ENCODE assay signal across 8 mouse cellular contexts in genomic region chr4:116995131-116995797, GRCm38 (mm10). TPM values are rescaled to one million over a fixed set of nuclear protein-coding genes. Genes with fewer than 3 reads are reported as not detected.
DNase-seq lines count a peak whose midpoint lies in the region; ATAC-seq and TF ChIP-seq lines count a peak whose summit lies in the region.

TSS of gene Hectd3 (plus strand) at chr4:116995317.

- in situ Hi-C loops in Patski (cut with MboI; ENCODE audit: low pct_unique_long_range_greater_than_20kb): loop anchor here (5.0 kb wide), 1 partner anchor 147 kb away; no protein-coding TSS in a partner anchor

- peak within 1 kb of the TSS; percentile 77 for H3K4me2 ChIP-seq in forebrain, postnatal 0 days (ENCODE audit: low read depth)
- peak within 1 kb of the TSS; percentile 97 for H3K4me2 ChIP-seq in hindbrain, embryonic 11.5 days (replicated peaks; ENCODE audit: low read depth, low read length)

- no peak for TF ChIP-seq CTCF in Patski (IDR thresholded peaks at IDR 0.05)
- TF ChIP-seq CTCF in forebrain, postnatal 0 days (IDR thresholded peaks at IDR 0.05; ENCODE audit: low read depth): no peak

- no peak for DNase-seq in Patski (ENCODE audit: low read depth, low spot score)
- DNase-seq in cerebellum, adult 18-20 months: peak; percentile 68 to 71
- peak; percentile 72 for DNase-seq in forebrain, postnatal 0 days
- peak; percentile 77 for DNase-seq in hindbrain, embryonic 11.5 days (ENCODE audit: low spot score)
- peak; percentile 50 to 63 for DNase-seq in layer of hippocampus, postnatal 10 days (ENCODE audit: low spot score in 2 of 2)
- DNase-seq in lung, postnatal 25 days (ENCODE audit: low spot score): peak; percentile 66
- peak; percentile 82 for DNase-seq in retina, embryonic 14.5 days (ENCODE audit: low spot score)
- DNase-seq in urinary bladder, postnatal 36 days (ENCODE audit: low spot score in 2 of 2): peak; percentile 41 to 47

- CTCF ChIA-PET in Patski (lab: Charles Lee): interaction anchor here (1.1 to 3.7 kb wide), 6 partner anchors 9 to 151 kb away, joined by 3 to 23 read pairs (median 5); no protein-coding TSS in a partner anchor

- peaks cover 13% of the 10 kb centered on the region; the same call in 1 of the 2 replicates for H3K4me1 ChIP-seq in forebrain, postnatal 0 days (ENCODE audit: insufficient read depth)
- 0 out of 2 replicates have a peak, but pooled peaks cover 2% of the 10 kb centered on the region for H3K4me1 ChIP-seq in hindbrain, embryonic 11.5 days (replicated peaks; ENCODE audit: control insufficient read depth, insufficient read depth, low read length)

- H3K36me3 ChIP-seq in forebrain, postnatal 0 days (ENCODE audit: insufficient read depth): peaks cover 27% of the 10 kb centered on the region
- no peaks in the 10 kb centered on the region for H3K36me3 ChIP-seq in hindbrain, embryonic 11.5 days (ENCODE audit: control insufficient read depth, insufficient read depth, low read length)

- H3K27me3 ChIP-seq in Patski: no peaks in the 10 kb centered on the region
- H3K27me3 ChIP-seq in forebrain, postnatal 0 days (ENCODE audit: insufficient read depth, low read length): no peaks in the 10 kb centered on the region
- no peaks in the 10 kb centered on the region for H3K27me3 ChIP-seq in hindbrain, embryonic 11.5 days (ENCODE audit: control insufficient read depth, insufficient read depth, low read length)

- H3K4me3 ChIP-seq in forebrain, postnatal 0 days (ENCODE audit: low read depth, low read length): peak within 1 kb of the TSS; percentile 89
- H3K4me3 ChIP-seq in hindbrain, embryonic 11.5 days (ENCODE audit: low read depth, low read length): peak within 1 kb of the TSS; percentile 94

- POLR2A ChIA-PET in Patski (lab: Charles Lee): interaction anchor here (0.7 to 1.0 kb wide), 2 partner anchors 153 to 172 kb away, joined by 3 read pairs; no protein-coding TSS in a partner anchor

- H3K9me3 ChIP-seq in forebrain, postnatal 0 days (ENCODE audit: low read length): no peaks in the 10 kb centered on the region
- H3K9me3 ChIP-seq in hindbrain, embryonic 11.5 days (ENCODE audit: control insufficient read depth, low read length): no peaks in the 10 kb centered on the region

- under 1% methylated on average over 58 of the region's 58 CpGs for WGBS in forebrain, postnatal 0 days
- under 1% methylated on average over 57 of the region's 58 CpGs for WGBS in hindbrain, embryonic 11.5 days

- H3K9ac ChIP-seq in forebrain, postnatal 0 days: peak within 1 kb of the TSS; percentile 80
- peak within 1 kb of the TSS; percentile 79 for H3K9ac ChIP-seq in hindbrain, embryonic 11.5 days (ENCODE audit: low read depth, low read length)

- peak within 1 kb of the TSS; percentile 76 for H3K27ac ChIP-seq in forebrain, postnatal 0 days (ENCODE audit: low read depth, low read length)
- peak within 1 kb of the TSS; percentile 83 for H3K27ac ChIP-seq in hindbrain, embryonic 11.5 days (ENCODE audit: low read depth, low read length)

- peak; percentile 41 for ATAC-seq in Patski
- peak; percentile 55 for ATAC-seq in forebrain, postnatal 0 days
- peak; percentile 70 for ATAC-seq in hindbrain, embryonic 11.5 days (ENCODE audit: low FRiP score)

RNA-seq across cellular contexts. Expression of gene Hectd3, which starts in this region (rescaled TPM):
- 14.4 TPM for polyA plus RNA-seq in Patski (2021)
- 45.4 and 53.2 TPM in 2 replicates for total RNA-seq in forebrain, postnatal 0 days (2014; rRNA removed)
- polyA plus RNA-seq in forebrain, postnatal 0 days (2015; fragmentation: Nextera tagmentation; extraction: Ambion mirVana): 19.6 and 22.9 TPM in 2 replicates
- 7.8 and 12.6 TPM in 2 replicates for polyA plus RNA-seq in hindbrain, embryonic 11.5 days (2014; fragmentation: Nextera tagmentation; extraction: Ambion mirVana)
- total RNA-seq in layer of hippocampus, postnatal 10 days (2021): 10 to 100 TPM; 44.3 to 52.2 TPM
